Mouse (Mus musculus): ENCODE measurements around the gene Olfr709-ps1. TPM values are rescaled to one million over a fixed set of nuclear protein-coding genes. Genes with fewer than 3 reads are reported as not detected.
"Not testable (repeated sequence)": the region's sequence is repeated elsewhere in the genome, so short reads cannot be mapped to it uniquely, and the experiment has no call there.

Olfr709-ps1 gene
- not detected in 2 replicates for polyA plus RNA-seq (2015; fragmentation: Nextera tagmentation; extraction: Ambion mirVana)

GRCm38 (mm10) chr7:106932119-106932518, at the start of gene Olfr709-ps1:
Gene Olfr709-ps1, minus strand, starts transcription at chr7:106932219.
- Histone ChIP-seq H3K4me1 (ENCODE audit: control insufficient read depth, low read depth, low read length) (no peaks in the 10 kb centered on the region), H3K27me3 (ENCODE audit: control insufficient read depth, insufficient read depth, low read depth, low read length) (no peaks in the 10 kb centered on the region), H3K4me3 (ENCODE audit: low read depth, low read length) (no peak within 1 kb of the TSS), H3K9me3 (replicated peaks; ENCODE audit: control insufficient read depth, low read length) (no peaks in the 10 kb centered on the region), H3K36me3 (ENCODE audit: control insufficient read depth, insufficient read depth) (no peaks in the 10 kb centered on the region), H3K9ac (ENCODE audit: low read depth, low read length) (no peak within 1 kb of the TSS), H3K27ac (ENCODE audit: low read length) (no peak within 1 kb of the TSS), H3K4me2 (ENCODE audit: low read depth, low read length) (no peak within 1 kb of the TSS)
- ATAC-seq (ENCODE audit: low read depth), result no peak

- no peak within 1 kb of the TSS for H3K27ac ChIP-seq (ENCODE audit: low read length)
- WGBS (ENCODE audit: insufficient replicate concordance), result 39% methylated on average over 1 of the region's 1 CpGs
- no peak for ATAC-seq (ENCODE audit: low read depth)
- no peak within 1 kb of the TSS for H3K4me2 ChIP-seq (ENCODE audit: low read depth, low read length)
- H3K9me3 ChIP-seq (replicated peaks; ENCODE audit: control insufficient read depth, low read length), result no peaks in the 10 kb centered on the region
- H3K36me3 ChIP-seq (ENCODE audit: control insufficient read depth, insufficient read depth), result no peaks in the 10 kb centered on the region
- H3K4me3 ChIP-seq (ENCODE audit: low read depth, low read length), result no peak within 1 kb of the TSS
- no peak within 1 kb of the TSS for H3K9ac ChIP-seq (ENCODE audit: low read depth, low read length)
- H3K27me3 ChIP-seq (ENCODE audit: control insufficient read depth, insufficient read depth, low read depth, low read length), result no peaks in the 10 kb centered on the region
- no peaks in the 10 kb centered on the region for H3K4me1 ChIP-seq (ENCODE audit: control insufficient read depth, low read depth, low read length)
These were observed 43.3 kb upstream of the Olfr709-ps1 start, which contains the start of gene Olfr711 for GRCm38 (mm10) chr7:106975353-106975752. Gene Olfr711, minus strand, starts transcription at chr7:106975453.

- not testable (repeated sequence) for ATAC-seq (ENCODE audit: low read depth); H3K9ac ChIP-seq (ENCODE audit: low read depth, low read length); H3K4me3 ChIP-seq (ENCODE audit: low read depth, low read length); H3K36me3 ChIP-seq (ENCODE audit: control insufficient read depth, insufficient read depth); H3K27ac ChIP-seq (ENCODE audit: low read length); H3K9me3 ChIP-seq (replicated peaks; ENCODE audit: control insufficient read depth, low read length); H3K4me1 ChIP-seq (ENCODE audit: control insufficient read depth, low read depth, low read length); H3K27me3 ChIP-seq (ENCODE audit: control insufficient read depth, insufficient read depth, low read depth, low read length); H3K4me2 ChIP-seq (ENCODE audit: low read depth, low read length)
These were observed 35.5 kb upstream of the Olfr709-ps1 start for GRCm38 (mm10) chr7:106967503-106967902.

GRCm38 (mm10) chr7:106963837-106964236, 31.8 kb upstream of the Olfr709-ps1 start, which contains the start of gene Olfr6:
Gene Olfr6, minus strand, starts transcription at chr7:106963937.
- Histone ChIP-seq H3K4me2 (ENCODE audit: low read depth, low read length) (no peak within 1 kb of the TSS), H3K9ac (ENCODE audit: low read depth, low read length) (no peak within 1 kb of the TSS), H3K27ac (ENCODE audit: low read length) (no peak within 1 kb of the TSS), H3K9me3 (replicated peaks; ENCODE audit: control insufficient read depth, low read length) (no peaks in the 10 kb centered on the region), H3K4me1 (ENCODE audit: control insufficient read depth, low read depth, low read length) (no peaks in the 10 kb centered on the region), H3K4me3 (ENCODE audit: low read depth, low read length) (no peak within 1 kb of the TSS), H3K27me3 (ENCODE audit: control insufficient read depth, insufficient read depth, low read depth, low read length) (no peaks in the 10 kb centered on the region), H3K36me3 (ENCODE audit: control insufficient read depth, insufficient read depth) (no peaks in the 10 kb centered on the region)
- 56% methylated on average over 1 of the region's 1 CpGs for WGBS (ENCODE audit: insufficient replicate concordance)
- no peak for ATAC-seq (ENCODE audit: low read depth)

GRCm38 (mm10) chr7:106948212-106948611, 16.2 kb upstream of the Olfr709-ps1 start, which contains the start of gene Olfr710:
Gene Olfr710, minus strand, starts transcription at chr7:106948312.
- no peaks in the 10 kb centered on the region for H3K9me3 ChIP-seq (replicated peaks; ENCODE audit: control insufficient read depth, low read length)
- H3K27ac ChIP-seq (ENCODE audit: low read length), result no peak within 1 kb of the TSS
- H3K4me1 ChIP-seq (ENCODE audit: control insufficient read depth, low read depth, low read length), result no peaks in the 10 kb centered on the region
- 49% methylated on average over 3 of the region's 3 CpGs for WGBS (ENCODE audit: insufficient replicate concordance)
- no peak within 1 kb of the TSS for H3K4me3 ChIP-seq (ENCODE audit: low read depth, low read length)
- no peak within 1 kb of the TSS for H3K4me2 ChIP-seq (ENCODE audit: low read depth, low read length)
- ATAC-seq (ENCODE audit: low read depth), result no peak
- no peak within 1 kb of the TSS for H3K9ac ChIP-seq (ENCODE audit: low read depth, low read length)
- no peaks in the 10 kb centered on the region for H3K27me3 ChIP-seq (ENCODE audit: control insufficient read depth, insufficient read depth, low read depth, low read length)
- H3K36me3 ChIP-seq (ENCODE audit: control insufficient read depth, insufficient read depth), result no peaks in the 10 kb centered on the region

- H3K27me3 ChIP-seq (ENCODE audit: control insufficient read depth, insufficient read depth, low read depth, low read length); H3K36me3 ChIP-seq (ENCODE audit: control insufficient read depth, insufficient read depth); H3K27ac ChIP-seq (ENCODE audit: low read length); ATAC-seq (ENCODE audit: low read depth); H3K4me1 ChIP-seq (ENCODE audit: control insufficient read depth, low read depth, low read length); H3K9ac ChIP-seq (ENCODE audit: low read depth, low read length); H3K4me3 ChIP-seq (ENCODE audit: low read depth, low read length); H3K4me2 ChIP-seq (ENCODE audit: low read depth, low read length); H3K9me3 ChIP-seq (replicated peaks; ENCODE audit: control insufficient read depth, low read length): not testable (repeated sequence)
- 69% methylated on average over 6 of the region's 7 CpGs for WGBS (ENCODE audit: insufficient replicate concordance)
These were observed 11.1 kb downstream of the Olfr709-ps1 start for GRCm38 (mm10) chr7:106920961-106921360.

- Histone ChIP-seq H3K9me3 (replicated peaks; ENCODE audit: control insufficient read depth, low read length) (no peaks in the 10 kb centered on the region), H3K36me3 (ENCODE audit: control insufficient read depth, insufficient read depth) (no peaks in the 10 kb centered on the region), H3K9ac (ENCODE audit: low read depth, low read length) (no peak within 1 kb of the TSS), H3K4me3 (ENCODE audit: low read depth, low read length) (no peak within 1 kb of the TSS), H3K27me3 (ENCODE audit: control insufficient read depth, insufficient read depth, low read depth, low read length) (no peaks in the 10 kb centered on the region), H3K27ac (ENCODE audit: low read length) (no peak within 1 kb of the TSS), H3K4me1 (ENCODE audit: control insufficient read depth, low read depth, low read length) (no peaks in the 10 kb centered on the region), H3K4me2 (ENCODE audit: low read depth, low read length) (no peak within 1 kb of the TSS)
- WGBS (ENCODE audit: insufficient replicate concordance), result 40% methylated on average over 2 of the region's 2 CpGs
- ATAC-seq (ENCODE audit: low read depth), result no peak
These were observed 24.3 kb downstream of the Olfr709-ps1 start, which contains the start of gene Olfr1532-ps1 for GRCm38 (mm10) chr7:106907676-106908075. Gene Olfr1532-ps1, plus strand, starts transcription at chr7:106908001.

GRCm38 (mm10) chr7:106901141-106901540, 30.9 kb downstream of the Olfr709-ps1 start, which contains the start of gene Olfr707:
Gene Olfr707, minus strand, starts transcription at chr7:106901241.
- H3K27ac ChIP-seq (ENCODE audit: low read length); H3K4me3 ChIP-seq (ENCODE audit: low read depth, low read length); H3K9ac ChIP-seq (ENCODE audit: low read depth, low read length); H3K27me3 ChIP-seq (ENCODE audit: control insufficient read depth, insufficient read depth, low read depth, low read length); H3K4me1 ChIP-seq (ENCODE audit: control insufficient read depth, low read depth, low read length); H3K36me3 ChIP-seq (ENCODE audit: control insufficient read depth, insufficient read depth); H3K4me2 ChIP-seq (ENCODE audit: low read depth, low read length); ATAC-seq (ENCODE audit: low read depth); H3K9me3 ChIP-seq (replicated peaks; ENCODE audit: control insufficient read depth, low read length): not testable (repeated sequence)
- whole genome bisulfite sequencing (ENCODE audit: insufficient replicate concordance), result 65% methylated on average over 3 of the region's 3 CpGs

- Histone ChIP-seq H3K27me3 (ENCODE audit: control insufficient read depth, insufficient read depth, low read depth, low read length) (no peaks in the 10 kb centered on the region), H3K4me2 (ENCODE audit: low read depth, low read length) (no peak within 1 kb of the TSS), H3K4me1 (ENCODE audit: control insufficient read depth, low read depth, low read length) (no peaks in the 10 kb centered on the region), H3K27ac (ENCODE audit: low read length) (no peak within 1 kb of the TSS), H3K9ac (ENCODE audit: low read depth, low read length) (no peak within 1 kb of the TSS), H3K9me3 (replicated peaks; ENCODE audit: control insufficient read depth, low read length) (no peaks in the 10 kb centered on the region), H3K36me3 (ENCODE audit: control insufficient read depth, insufficient read depth) (no peaks in the 10 kb centered on the region), H3K4me3 (ENCODE audit: low read depth, low read length) (no peak within 1 kb of the TSS)
- ATAC-seq (ENCODE audit: low read depth), result no peak
- 44% methylated on average over 2 of the region's 2 CpGs for WGBS (ENCODE audit: insufficient replicate concordance)
These were observed 44.0 kb downstream of the Olfr709-ps1 start, which contains the start of gene Olfr706 for GRCm38 (mm10) chr7:106888062-106888461. Gene Olfr706, minus strand, starts transcription at chr7:106888162.
